Mouse (Mus musculus): ENCODE results near the gene Ripply1. TPM values are rescaled to one million over a fixed set of nuclear protein-coding genes. Genes with fewer than 3 reads are reported as not detected.

Ripply1 gene
- polyA plus RNA-seq (2014; fragmentation: Nextera tagmentation; extraction: Ambion mirVana): not detected in 2 replicates

- Histone ChIP-seq H3K4me1 (ENCODE audit: control insufficient read depth, insufficient read depth, low read length) (no peaks in the 10 kb centered on the region), H3K36me3 (ENCODE audit: control insufficient read depth, insufficient read depth, low read length) (no peaks in the 10 kb centered on the region), H3K9me3 (replicated peaks; ENCODE audit: control insufficient read depth, low read length) (no peaks in the 10 kb centered on the region), H3K4me3 (ENCODE audit: low read depth, low read length) (no peak within 1 kb of the TSS), H3K27ac (ENCODE audit: low read depth, low read length) (no peak within 1 kb of the TSS), H3K9ac (ENCODE audit: low read length) (no peak within 1 kb of the TSS), H3K4me2 (ENCODE audit: low read length) (no peak within 1 kb of the TSS), H3K27me3 (replicated peaks; ENCODE audit: control insufficient read depth, insufficient read depth, low read length) (no peaks in the 10 kb centered on the region)
- 40% methylated on average over 6 of the region's 6 CpGs for whole genome bisulfite sequencing
- DNase-seq (ENCODE audit: low spot score): peak; percentile 31
- ATAC-seq: peak; percentile 67; the same call in 1 of the 2 replicates
Measured at GRCm38 (mm10) chrX:139782278-139783044, at the start of gene Ripply1. Gene Ripply1 (minus strand): TSS chrX:139782353.

- no peak for DNase-seq (ENCODE audit: low spot score)
- Histone ChIP-seq H3K4me2 (ENCODE audit: low read length) (no peak overlapping the region), H3K4me3 (ENCODE audit: low read depth, low read length) (no peak overlapping the region), H3K27ac (ENCODE audit: low read depth, low read length) (no peak overlapping the region), H3K4me1 (ENCODE audit: control insufficient read depth, insufficient read depth, low read length) (no peaks in the 10 kb centered on the region), H3K36me3 (ENCODE audit: control insufficient read depth, insufficient read depth, low read length) (no peaks in the 10 kb centered on the region), H3K9ac (ENCODE audit: low read length) (no peak overlapping the region), H3K9me3 (replicated peaks; ENCODE audit: control insufficient read depth, low read length) (no peaks in the 10 kb centered on the region), H3K27me3 (replicated peaks; ENCODE audit: control insufficient read depth, insufficient read depth, low read length) (no peaks in the 10 kb centered on the region)
- no peak for ATAC-seq
- 91% methylated on average over 6 of the region's 6 CpGs for WGBS
Measured at GRCm38 (mm10) chrX:139828363-139829092, 46.4 kb upstream of the Ripply1 start.

- no peaks in the 10 kb centered on the region for H3K27me3 ChIP-seq (replicated peaks; ENCODE audit: control insufficient read depth, insufficient read depth, low read length)
- H3K36me3 ChIP-seq (ENCODE audit: control insufficient read depth, insufficient read depth, low read length): no peaks in the 10 kb centered on the region
- no peak overlapping the region for H3K9ac ChIP-seq (ENCODE audit: low read length)
- H3K4me3 ChIP-seq (ENCODE audit: low read depth, low read length): no peak overlapping the region
- H3K4me1 ChIP-seq (ENCODE audit: control insufficient read depth, insufficient read depth, low read length): no peaks in the 10 kb centered on the region
- WGBS: 92% methylated on average over 4 of the region's 4 CpGs
- H3K9me3 ChIP-seq (replicated peaks; ENCODE audit: control insufficient read depth, low read length): no peaks in the 10 kb centered on the region
- no peak overlapping the region for H3K4me2 ChIP-seq (ENCODE audit: low read length)
- DNase-seq (ENCODE audit: low spot score): no peak
- no peak for ATAC-seq
- no peak overlapping the region for H3K27ac ChIP-seq (ENCODE audit: low read depth, low read length)
Measured at GRCm38 (mm10) chrX:139826926-139827325, 44.8 kb upstream of the Ripply1 start.

DNA sequence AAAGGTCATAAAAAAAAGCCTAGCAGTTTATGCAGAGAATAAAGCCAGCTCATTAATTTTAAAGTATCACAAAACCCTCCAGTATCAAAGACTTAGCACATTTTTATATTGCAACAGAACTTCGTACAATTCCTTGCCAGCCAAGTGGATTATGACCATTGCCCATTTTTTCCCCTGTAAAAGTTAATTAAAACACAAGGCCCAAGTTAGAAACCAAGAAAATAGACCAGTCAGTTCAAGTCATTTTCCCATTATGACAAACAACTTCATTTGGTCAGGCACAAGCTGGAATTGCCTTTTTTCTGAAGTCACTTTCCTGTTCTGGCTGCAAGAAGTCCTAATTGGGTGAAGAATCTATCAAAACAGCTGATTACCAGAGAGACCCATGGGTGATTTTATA, 43.2 kb upstream of the Ripply1 start:
- no peaks in the 10 kb centered on the region for H3K27me3 ChIP-seq (replicated peaks; ENCODE audit: control insufficient read depth, insufficient read depth, low read length)
- H3K27ac ChIP-seq (ENCODE audit: low read depth, low read length): no peak overlapping the region
- WGBS: 62% methylated on average over 1 of the region's 1 CpGs
- no peaks in the 10 kb centered on the region for H3K36me3 ChIP-seq (ENCODE audit: control insufficient read depth, insufficient read depth, low read length)
- H3K9me3 ChIP-seq (replicated peaks; ENCODE audit: control insufficient read depth, low read length): no peaks in the 10 kb centered on the region
- H3K4me2 ChIP-seq (ENCODE audit: low read length): no peak overlapping the region
- ATAC-seq (no peak), DNase-seq (ENCODE audit: low spot score) (no peak)
- no peak overlapping the region for H3K9ac ChIP-seq (ENCODE audit: low read length)
- no peaks in the 10 kb centered on the region for H3K4me1 ChIP-seq (ENCODE audit: control insufficient read depth, insufficient read depth, low read length)
- no peak overlapping the region for H3K4me3 ChIP-seq (ENCODE audit: low read depth, low read length)

DNA sequence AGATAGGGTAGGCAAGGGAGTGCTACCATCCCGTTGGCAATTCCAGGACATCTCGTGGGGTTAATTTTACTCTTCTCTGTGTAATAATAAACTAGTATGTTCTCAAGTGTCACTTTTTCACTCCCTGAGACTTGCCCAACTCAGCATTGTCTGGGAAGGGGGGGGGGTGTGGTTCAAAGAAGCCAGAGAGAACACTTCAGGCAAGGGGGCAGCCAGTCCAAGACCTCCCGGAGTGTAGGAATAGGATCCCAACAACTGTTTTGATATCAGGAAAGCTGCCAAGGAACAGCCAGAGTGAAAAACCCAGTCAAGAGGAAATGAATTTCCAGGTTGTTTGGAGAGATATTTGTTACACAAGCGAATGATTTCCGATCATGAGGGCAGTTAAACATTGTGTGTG, 33.0 kb upstream of the Ripply1 start:
- Histone ChIP-seq H3K4me2 (ENCODE audit: low read length) (no peak overlapping the region), H3K4me3 (ENCODE audit: low read depth, low read length) (no peak overlapping the region), H3K4me1 (ENCODE audit: control insufficient read depth, insufficient read depth, low read length) (no peaks in the 10 kb centered on the region), H3K27me3 (replicated peaks; ENCODE audit: control insufficient read depth, insufficient read depth, low read length) (no peaks in the 10 kb centered on the region), H3K9me3 (replicated peaks; ENCODE audit: control insufficient read depth, low read length) (no peaks in the 10 kb centered on the region), H3K27ac (ENCODE audit: low read depth, low read length) (no peak overlapping the region), H3K9ac (ENCODE audit: low read length) (no peak overlapping the region), H3K36me3 (ENCODE audit: control insufficient read depth, insufficient read depth, low read length) (no peaks in the 10 kb centered on the region)
- WGBS: 87% methylated on average over 5 of the region's 5 CpGs
- ATAC-seq: no peak
- DNase-seq (ENCODE audit: low spot score): no peak

DNA sequence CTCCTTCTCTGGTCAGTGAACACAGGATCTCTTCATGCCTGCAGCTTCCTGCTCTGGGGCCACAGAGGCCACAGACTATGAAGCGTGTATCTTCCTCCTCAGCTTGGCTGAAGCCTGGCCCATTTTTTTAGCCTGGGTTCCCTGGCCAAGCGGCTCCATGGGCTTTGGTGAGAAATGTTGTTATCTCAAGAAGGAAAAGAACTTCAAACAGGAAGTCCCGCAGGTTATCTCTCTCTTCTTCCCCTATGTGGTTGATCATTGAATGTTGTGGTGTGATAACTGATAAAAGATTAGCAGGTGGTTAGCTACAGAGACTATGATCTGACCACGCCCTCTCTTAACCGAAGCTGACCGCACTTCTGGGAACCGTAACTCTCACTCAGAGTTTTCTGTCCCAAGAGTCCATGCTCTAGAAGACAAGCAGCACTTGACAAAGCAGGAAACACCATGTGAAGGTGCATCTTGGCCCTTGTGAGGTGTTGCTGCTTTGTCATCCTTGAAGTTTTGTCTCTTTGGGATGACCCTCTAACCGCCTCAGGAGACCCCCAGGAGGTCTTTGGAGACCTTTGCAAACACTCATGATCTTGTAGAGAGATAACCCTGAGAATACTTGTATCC, 32.0 kb upstream of the Ripply1 start:
- Histone ChIP-seq H3K4me2 (ENCODE audit: low read length) (no peak overlapping the region), H3K4me1 (ENCODE audit: control insufficient read depth, insufficient read depth, low read length) (no peaks in the 10 kb centered on the region), H3K9me3 (replicated peaks; ENCODE audit: control insufficient read depth, low read length) (no peaks in the 10 kb centered on the region), H3K27ac (ENCODE audit: low read depth, low read length) (no peak overlapping the region), H3K36me3 (ENCODE audit: control insufficient read depth, insufficient read depth, low read length) (no peaks in the 10 kb centered on the region), H3K4me3 (ENCODE audit: low read depth, low read length) (no peak overlapping the region), H3K27me3 (replicated peaks; ENCODE audit: control insufficient read depth, insufficient read depth, low read length) (no peaks in the 10 kb centered on the region), H3K9ac (ENCODE audit: low read length) (no peak overlapping the region)
- ATAC-seq: no peak
- DNase-seq (ENCODE audit: low spot score): no peak
- WGBS: 89% methylated on average over 8 of the region's 8 CpGs

- Histone ChIP-seq H3K9me3 (replicated peaks; ENCODE audit: control insufficient read depth, low read length) (no peaks in the 10 kb centered on the region), H3K4me1 (ENCODE audit: control insufficient read depth, insufficient read depth, low read length) (no peaks in the 10 kb centered on the region), H3K9ac (ENCODE audit: low read length) (no peak overlapping the region), H3K4me3 (ENCODE audit: low read depth, low read length) (no peak overlapping the region), H3K36me3 (ENCODE audit: control insufficient read depth, insufficient read depth, low read length) (no peaks in the 10 kb centered on the region), H3K27ac (ENCODE audit: low read depth, low read length) (no peak overlapping the region), H3K4me2 (ENCODE audit: low read length) (no peak overlapping the region), H3K27me3 (replicated peaks; ENCODE audit: control insufficient read depth, insufficient read depth, low read length) (no peaks in the 10 kb centered on the region)
- WGBS: 80% methylated on average over 9 of the region's 9 CpGs
- no peak for ATAC-seq
- DNase-seq (ENCODE audit: low spot score): no peak
Measured at GRCm38 (mm10) chrX:139813299-139814002, 31.3 kb upstream of the Ripply1 start.

DNA sequence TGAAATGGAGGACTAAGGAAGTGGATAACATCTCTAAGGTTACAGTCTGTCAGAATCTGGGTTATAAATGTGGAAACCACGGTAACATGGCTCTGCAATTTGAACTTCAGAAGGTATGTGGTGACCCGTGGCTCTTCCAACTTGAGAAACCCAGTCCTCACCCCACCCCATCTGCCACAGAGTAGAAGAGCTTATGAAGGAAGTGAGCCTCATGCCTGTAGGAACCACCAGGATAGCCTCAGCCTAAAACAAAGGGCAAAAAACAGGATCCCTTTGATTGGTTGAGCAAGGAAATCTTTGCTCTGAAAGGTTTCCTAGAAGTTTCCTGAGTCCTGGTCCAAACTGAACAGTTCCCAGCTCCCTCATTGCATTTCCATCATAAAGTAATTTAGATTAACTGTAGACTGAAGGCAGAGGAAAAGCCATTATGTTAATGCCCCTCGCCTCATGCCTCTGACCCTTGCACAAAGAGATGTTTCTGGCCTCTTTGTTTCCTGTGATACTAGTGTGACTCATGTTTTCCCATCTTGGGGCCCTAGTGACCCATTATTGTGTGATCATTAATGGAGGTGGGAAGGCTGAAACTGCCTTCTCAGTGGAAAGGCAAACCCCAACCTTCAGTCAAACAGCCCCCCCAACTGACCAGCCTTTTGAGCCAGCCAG, 30.6 kb upstream of the Ripply1 start:
- ATAC-seq (no peak), DNase-seq (ENCODE audit: low spot score) (no peak)
- no peaks in the 10 kb centered on the region for H3K4me1 ChIP-seq (ENCODE audit: control insufficient read depth, insufficient read depth, low read length)
- H3K9ac ChIP-seq (ENCODE audit: low read length): no peak overlapping the region
- 81% methylated on average over 3 of the region's 3 CpGs for WGBS
- no peaks in the 10 kb centered on the region for H3K27me3 ChIP-seq (replicated peaks; ENCODE audit: control insufficient read depth, insufficient read depth, low read length)
- H3K4me3 ChIP-seq (ENCODE audit: low read depth, low read length): no peak overlapping the region
- no peak overlapping the region for H3K4me2 ChIP-seq (ENCODE audit: low read length)
- H3K36me3 ChIP-seq (ENCODE audit: control insufficient read depth, insufficient read depth, low read length): no peaks in the 10 kb centered on the region
- H3K27ac ChIP-seq (ENCODE audit: low read depth, low read length): no peak overlapping the region
- H3K9me3 ChIP-seq (replicated peaks; ENCODE audit: control insufficient read depth, low read length): no peaks in the 10 kb centered on the region
